Mouse (Mus musculus) gonadal fat pad, adult 2 months (tissue): ENCODE data around the gene Ftl1. TPM values are rescaled to one million over a fixed set of nuclear protein-coding genes. Genes with fewer than 3 reads are reported as not detected.

ENCODE experiments used
- DNase-seq: peaks from one replicate; pipeline ENCODE4 v3.0.0-alpha.2; 2012; ENCODE audit warnings: low read depth
- polyA plus RNA-seq: library from polyadenylated mRNA; depleted of rRNA; stranded (reverse); fragments of >200 nt; gene quantifications from 2 replicates; pipeline ENCODE4 v1.2.3, GENCODE M21; 2012

Gene Ftl1
- polyA plus RNA-seq, 1 experiment, result 3,247 TPM

- DNase-seq, result no peak
Observed at GRCm38 (mm10) chr7:45451344-45451982, 8.2 kb downstream of the Ftl1 start.

- DNase-seq, result no peak
Observed at GRCm38 (mm10) chr7:45449974-45450373, 9.7 kb downstream of the Ftl1 start.

- DNase-seq, result no peak
Observed at GRCm38 (mm10) chr7:45447325-45447990, 12.2 kb downstream of the Ftl1 start.

- no peak for DNase-seq
Observed at GRCm38 (mm10) chr7:45446589-45446988, 13.1 kb downstream of the Ftl1 start.

GRCm38 (mm10) chr7:45443526-45444420 lies 15.9 kb downstream of the Ftl1 start:
- DNase-seq, result no peak

- DNase-seq, result no peak
Observed at GRCm38 (mm10) chr7:45437521-45438276, 22.0 kb downstream of the Ftl1 start, which contains the start of gene Ruvbl2. Gene Ruvbl2 (minus strand): TSS chr7:45438096.

- no peak for DNase-seq
Observed at GRCm38 (mm10) chr7:45437046-45437445, 22.6 kb downstream of the Ftl1 start.

- DNase-seq, result no peak
Observed at GRCm38 (mm10) chr7:45436444-45436843, 23.2 kb downstream of the Ftl1 start.

- DNase-seq, result no peak
Observed at GRCm38 (mm10) chr7:45435038-45435437, 24.6 kb downstream of the Ftl1 start.

GRCm38 (mm10) chr7:45434203-45435015 lies 25.3 kb downstream of the Ftl1 start, which contains the start of gene Gys1:
Gene Gys1 (plus strand): TSS chr7:45434844.
- peak; percentile 99 for DNase-seq

GRCm38 (mm10) chr7:45433835-45434202 lies 25.9 kb downstream of the Ftl1 start:
- no peak for DNase-seq

- no peak for DNase-seq
Observed at GRCm38 (mm10) chr7:45426556-45426955, 33.1 kb downstream of the Ftl1 start.

- no peak for DNase-seq
Observed at GRCm38 (mm10) chr7:45421194-45421593, 38.5 kb downstream of the Ftl1 start.

GRCm38 (mm10) chr7:45420615-45420919 lies 39.1 kb downstream of the Ftl1 start, which contains the start of gene Lhb:
Gene Lhb (plus strand): TSS chr7:45420820.
- DNase-seq, result no peak

- no peak for DNase-seq
Observed at GRCm38 (mm10) chr7:45419859-45420614, 39.6 kb downstream of the Ftl1 start.

GRCm38 (mm10) chr7:45417962-45418492 lies 41.7 kb downstream of the Ftl1 start:
- no peak for DNase-seq

GRCm38 (mm10) chr7:45415636-45416035 lies 44.0 kb downstream of the Ftl1 start:
- no peak for DNase-seq

GRCm38 (mm10) chr7:45414740-45415224 lies 44.9 kb downstream of the Ftl1 start:
- no peak for DNase-seq

GRCm38 (mm10) chr7:45413864-45414739 lies 45.6 kb downstream of the Ftl1 start:
- no peak for DNase-seq
